Comparison of ENCODE assay signal across 1 mouse cellular context in the genomic region with DNA sequence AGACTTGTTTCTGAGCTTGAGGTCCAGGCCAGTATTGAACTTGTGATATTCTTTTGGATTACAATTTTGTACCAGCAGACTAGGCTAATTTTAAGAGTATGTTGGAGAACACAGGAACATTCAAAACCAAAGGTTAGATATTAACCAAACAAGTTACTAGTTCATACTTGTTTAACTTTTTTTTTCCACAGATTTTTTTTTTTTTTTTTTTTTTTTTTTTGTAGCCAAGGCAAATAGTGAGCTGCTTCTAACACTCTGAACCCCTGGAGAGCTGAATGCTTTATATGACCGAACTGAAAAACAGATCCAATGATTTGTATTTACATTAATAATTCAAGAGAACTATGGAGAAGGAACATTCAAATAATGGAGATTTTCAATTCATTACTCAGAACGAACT.
TF ChIP-seq lines count a peak whose summit lies in the region.

No protein-coding gene starts in this region.

TF ChIP-seq in CH12.LX, 34 proteins besides CTCF, POLR2A, EP300 and RAD21:
- TF ChIP-seq ZNF384 (IDR thresholded peaks at IDR 0.05; ENCODE audit: low read depth, low read length) (peak; percentile 91), HCFC1 (IDR thresholded peaks at IDR 0.05; ENCODE audit: low read depth, low read length) (no peak)
